Mouse (Mus musculus) C2C12 (cell line): ENCODE results near the gene Fkbp3.

Experiments
- CTCF ChIP-seq: IDR thresholded peaks from one replicate; pipeline ENCODE4 v1.5.1; 2011; ENCODE audit not compliant: control insufficient read depth, insufficient read depth, insufficient read length
- MAX ChIP-seq: IDR thresholded peaks from one replicate; pipeline ENCODE4 v1.6.1; 2011; ENCODE audit warnings: mild to moderate bottlenecking, control low read depth
- MYOD1 ChIP-seq: IDR thresholded peaks from one replicate; pipeline ENCODE4 v1.6.1; 2011; ENCODE audit warnings: low read depth; ENCODE audit not compliant: control insufficient read depth, insufficient read length
- MYOG ChIP-seq: IDR thresholded peaks from one replicate; pipeline ENCODE4 v1.6.1; 2011; ENCODE audit not compliant: control insufficient read depth, insufficient read length; ENCODE audit errors: extremely low read depth
- USF1 ChIP-seq: IDR thresholded peaks from one replicate; pipeline ENCODE4 v1.6.1; 2011; ENCODE audit warnings: low read depth, mild to moderate bottlenecking, control low read depth, moderate library complexity

DNA sequence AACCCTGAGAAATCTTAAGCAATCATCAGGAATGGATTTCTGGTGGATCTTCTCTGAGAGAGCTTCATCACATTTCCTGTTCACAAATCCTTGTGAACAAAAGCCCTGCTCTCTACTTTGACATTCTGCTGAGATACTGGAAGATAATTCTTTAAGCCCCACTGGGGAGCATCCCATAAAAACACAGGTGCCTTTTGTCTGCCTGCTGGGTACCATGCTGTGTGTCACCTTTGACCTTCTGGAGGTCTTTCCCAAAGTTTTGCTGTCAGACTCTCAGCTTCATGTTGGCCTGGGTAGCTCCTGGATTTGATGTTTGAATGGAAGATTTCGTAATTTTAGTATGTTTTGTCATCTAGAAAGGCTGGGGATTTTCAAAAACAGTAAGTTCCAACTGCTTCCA lies 34.9 kb upstream of the Fkbp3 start:
- TF ChIP-seq CTCF = no peak
- no peak for TF ChIP-seq USF1
- TF ChIP-seq MYOG = no peak
- no peak for TF ChIP-seq MYOD1
- TF ChIP-seq MAX = no peak
